Mouse (Mus musculus) embryonic fibroblast, embryonic 13.5 days (primary cell): ENCODE data around the gene Lmod3.

ENCODE experiments used
- CTCF ChIP-seq: IDR thresholded peaks from 2 replicates; pipeline ENCODE4 v1.5.1; 2011; ENCODE audit warnings: mild to moderate bottlenecking, control low read depth, low read length, moderate library complexity, borderline replicate concordance; ENCODE audit not compliant: insufficient read depth
- POLR2A ChIP-seq: IDR thresholded peaks from 2 replicates; pipeline ENCODE4 v1.6.1; 2011; ENCODE audit warnings: low read depth, mild to moderate bottlenecking, control low read depth, low read length, moderate library complexity

DNA sequence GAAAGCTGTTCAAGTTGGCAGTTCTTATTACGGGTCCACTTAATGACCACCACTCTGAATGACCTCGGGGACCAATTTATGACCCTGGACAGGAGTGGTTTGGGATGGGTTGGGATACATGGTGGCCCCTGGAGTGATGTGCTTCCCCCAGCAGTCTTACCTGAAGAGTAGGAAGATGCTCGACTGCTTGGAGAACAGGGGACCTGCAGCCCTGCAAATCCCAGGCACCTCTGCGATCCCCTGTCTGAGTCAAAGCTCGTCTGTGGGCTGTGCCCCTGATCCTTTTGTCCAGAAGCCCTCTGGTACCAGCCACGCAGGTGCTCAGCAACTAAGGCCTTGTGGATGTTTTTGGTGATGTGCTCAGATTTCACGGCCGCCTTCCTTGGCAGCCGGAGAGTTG, 42.9 kb upstream of the Lmod3 start:
- TF ChIP-seq CTCF (no peak), POLR2A (no peak)
